ENCODE assay signal across 11 mouse cellular contexts in the genomic region with DNA sequence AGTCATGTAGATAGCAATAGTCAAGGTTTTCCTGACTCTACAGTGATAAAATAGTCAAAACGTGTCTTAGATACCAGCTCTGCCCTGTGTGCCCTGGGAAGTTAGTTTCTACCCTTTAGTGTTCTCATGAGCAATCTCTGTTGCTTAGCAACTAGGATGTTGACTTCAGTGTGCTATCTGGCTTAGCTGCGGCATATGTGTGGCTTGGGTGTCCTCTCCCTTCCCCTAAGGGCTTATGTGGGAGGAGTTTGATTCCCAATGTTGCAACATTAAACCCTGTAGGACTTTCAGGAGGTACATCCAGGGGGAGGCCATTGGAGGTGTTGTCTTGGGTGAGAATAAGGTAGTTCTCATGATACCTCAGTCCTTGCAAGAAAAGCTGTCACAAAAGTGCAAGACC.
A peak's percentile ranks its signal among the peaks of the same experiment; 100 is the strongest.
DNase-seq lines count a peak whose midpoint lies in the region; ATAC-seq and TF ChIP-seq lines count a peak whose summit lies in the region.
"Had no signal": no experiment of that assay in that cellular context is flagged by ENCODE, and none has a peak within 500 bp of the region (broad histone marks: within the 10 kb centered on the region; RNA-seq: fewer than 3 reads in every experiment).

No protein-coding gene starts in this region.

- no peak overlapping the region for H3K4me2 ChIP-seq in stomach, embryonic 14.5 days (replicated peaks; ENCODE audit: low read depth, low read length)
- H3K4me2 ChIP-seq: limb, embryonic 15.5 days had no signal

- H3K9ac ChIP-seq in stomach, embryonic 14.5 days (replicated peaks; ENCODE audit: low read depth, low read length) = no peak overlapping the region
- H3K9ac ChIP-seq: limb, embryonic 15.5 days had no signal

- H3K4me3 ChIP-seq in lung, adult 2 months (replicated peaks; ENCODE audit: extremely low read depth, low read depth, low read length) = no peak overlapping the region
- H3K4me3 ChIP-seq in stomach, embryonic 14.5 days (ENCODE audit: low read depth, low read length) = no peak overlapping the region
- H3K4me3 ChIP-seq: limb, embryonic 15.5 days had no signal

- H3K27me3 ChIP-seq in stomach, embryonic 14.5 days (ENCODE audit: control insufficient read depth, insufficient read depth, low read length) = no peaks in the 10 kb centered on the region
- H3K27me3 ChIP-seq: limb, embryonic 15.5 days had no signal

- peak; percentile 70; the same call in 1 of the 2 replicates for ATAC-seq in stomach, embryonic 14.5 days (ENCODE audit: insufficient number of reproducible peaks, insufficient read depth, low FRiP score, low read depth)

- WGBS in lung, adult 2 months = 24% methylated on average over 2 of the region's 2 CpGs
- 54% methylated on average over 2 of the region's 2 CpGs for WGBS in stomach, embryonic 14.5 days

- no peaks in the 10 kb centered on the region for H3K36me3 ChIP-seq in stomach, embryonic 14.5 days (ENCODE audit: control insufficient read depth, insufficient read depth, low read length)
- H3K36me3 ChIP-seq: limb, embryonic 15.5 days had no signal

- peak; percentile 46 to 47 for DNase-seq in heart, adult 18-20 months
- DNase-seq in heart, adult 8-10 months (ENCODE audit: low spot score) = no peak
- DNase-seq in lung, postnatal 36 days = peak; percentile 25
- no peak for DNase-seq in lung, adult 2 months
- peak; percentile 24 for DNase-seq in heart, postnatal 4 days
- no peak for DNase-seq in urinary bladder, postnatal 4 days (ENCODE audit: low spot score in 2 of 2)
- DNase-seq in kidney, adult 8-10 months = no peak
- DNase-seq: cerebellum, postnatal 14 days; thymus, postnatal 36 days had no signal

- H3K27ac ChIP-seq in stomach, embryonic 14.5 days (ENCODE audit: low read length) = no peak overlapping the region
- H3K27ac ChIP-seq: limb, embryonic 15.5 days had no signal

- TF ChIP-seq CTCF in lung, adult 2 months (IDR thresholded peaks at IDR 0.05; ENCODE audit: insufficient read depth, low read length) = no peak

- H3K9me3 ChIP-seq in stomach, embryonic 14.5 days (ENCODE audit: control insufficient read depth, low read depth, low read length) = no peaks in the 10 kb centered on the region
- H3K9me3 ChIP-seq: limb, embryonic 15.5 days had no signal

- no peak for TF ChIP-seq POLR2A in lung, adult 2 months (IDR thresholded peaks at IDR 0.05; ENCODE audit: borderline replicate concordance, extremely low read depth, low read depth, low read length)

- H3K4me1 ChIP-seq in lung, adult 2 months (ENCODE audit: control insufficient read depth, insufficient read depth, low read length) = peaks cover 3% of the 10 kb centered on the region; the same call in 1 of the 2 replicates
- H3K4me1 ChIP-seq in stomach, embryonic 14.5 days (ENCODE audit: control insufficient read depth, insufficient read depth, low read length) = peaks cover 7% of the 10 kb centered on the region; the same call in 1 of the 2 replicates

Comparison
In these comparisons a context has a peak if more than half of its experiments do, and no peak if none do; other contexts are left out.
1. DNase-seq: peak in heart, adult 18-20 months (2 of 2), lung, postnatal 36 days (single experiment) and heart, postnatal 4 days (single experiment); none in heart, adult 8-10 months (single experiment), lung, adult 2 months (single experiment), urinary bladder, postnatal 4 days (0 of 2) and kidney, adult 8-10 months (0 of 2).